Mouse (Mus musculus) bone marrow, adult 2 months (tissue): ENCODE data around the gene Zfp239. TPM values are rescaled to one million over a fixed set of nuclear protein-coding genes. Genes with fewer than 3 reads are reported as not detected.
A peak's percentile ranks its signal among the peaks of the same experiment; 100 is the strongest.

Source experiments
- H3K27ac ChIP-seq: fragments of 200-500 bp; 2 replicates; pipeline ENCODE4 v1.5.1; 2012; ENCODE audit warnings: low read depth, mild to moderate bottlenecking, control low read depth, inconsistent platforms, low read length; ENCODE audit not compliant: control insufficient read depth, poor library complexity, insufficient read depth
- H3K4me1 ChIP-seq: fragments of 200-500 bp; 2 replicates; pipeline ENCODE4 v1.6.1; 2011; ENCODE audit warnings: low read length; ENCODE audit not compliant: control insufficient read depth, insufficient read depth
- H3K4me3 ChIP-seq: fragments of 200-500 bp; replicated peaks from 2 replicates; pipeline ENCODE3; 2011; ENCODE audit warnings: mild to moderate bottlenecking, low read depth, low read length, control low read depth; ENCODE audit not compliant: control insufficient read depth
- CTCF ChIP-seq: fragments of 200-500 bp; IDR thresholded peaks from 2 replicates; pipeline ENCODE4 v1.5.1; 2011; ENCODE audit warnings: low read length, control low read depth; ENCODE audit not compliant: control insufficient read depth, insufficient read depth
- POLR2A ChIP-seq: fragments of 200-500 bp; IDR thresholded peaks from 2 replicates; pipeline ENCODE4 v1.6.1; 2011; ENCODE audit warnings: low read depth, mild to moderate bottlenecking, control low read depth, low read length, borderline replicate concordance; ENCODE audit not compliant: control insufficient read depth
- WGBS: fragments of 180-500 bp; shearing (Covaris S2); methylation state at CpG from one replicate; pipeline ENCODE4 v1.1.7; 2018; 5-methylcytosine and 5-hydroxymethylcytosine counted together
- polyA plus RNA-seq: library from polyadenylated mRNA; stranded (reverse); fragments of >200 nt; gene quantifications from 2 replicates; pipeline ENCODE4 v1.2.4, GENCODE M21; 2011; ENCODE audit warnings: low replicate concordance; ENCODE audit not compliant: missing spikeins, insufficient read depth, insufficient read length

Gene Zfp239
- polyA plus RNA-seq, 1 experiment, result 1.3 TPM

- H3K4me3 ChIP-seq, result no peak overlapping the region
- H3K27ac ChIP-seq, result peak overlapping the region; percentile 90
- TF ChIP-seq POLR2A (no peak), CTCF (no peak)
- WGBS, result 7% methylated on average over 7 of the region's 7 CpGs
- no peaks in the 10 kb centered on the region; the same call in 1 of the 2 replicates for H3K4me1 ChIP-seq
Observed at GRCm38 (mm10) chr6:117881997-117882396, 20.1 kb downstream of the Zfp239 start.

GRCm38 (mm10) chr6:117885943-117886342, 24.0 kb downstream of the Zfp239 start:
- TF ChIP-seq POLR2A, result no peak
- TF ChIP-seq CTCF, result no peak
- Histone ChIP-seq H3K27ac (no peak overlapping the region), H3K4me3 (no peak overlapping the region), H3K4me1 (peaks cover 2% of the 10 kb centered on the region; the same call in 1 of the 2 replicates)
- WGBS, result 78% methylated on average over 2 of the region's 2 CpGs

GRCm38 (mm10) chr6:117888032-117888431, 26.1 kb downstream of the Zfp239 start:
- TF ChIP-seq POLR2A (no peak), CTCF (no peak)
- Histone ChIP-seq H3K4me1 (peaks cover 2% of the 10 kb centered on the region; the same call in 1 of the 2 replicates), H3K27ac (peak overlapping the region; percentile 70), H3K4me3 (peak overlapping the region; percentile 4)
- 9% methylated on average over 1 of the region's 1 CpGs for WGBS

- Histone ChIP-seq H3K4me3 (no peak overlapping the region), H3K4me1 (peaks cover 2% of the 10 kb centered on the region; the same call in 1 of the 2 replicates), H3K27ac (peak overlapping the region; percentile 70)
- 55% methylated on average over 2 of the region's 2 CpGs for WGBS
- no peak for TF ChIP-seq CTCF
- TF ChIP-seq POLR2A, result no peak
Observed at GRCm38 (mm10) chr6:117888642-117889096, 26.8 kb downstream of the Zfp239 start.

GRCm38 (mm10) chr6:117890257-117890656, 28.4 kb downstream of the Zfp239 start:
- peaks cover 2% of the 10 kb centered on the region; the same call in 1 of the 2 replicates for H3K4me1 ChIP-seq

GRCm38 (mm10) chr6:117891369-117892160, 29.7 kb downstream of the Zfp239 start:
- TF ChIP-seq POLR2A (peak; percentile 19; the same call in 1 of the 2 replicates), CTCF (peak; percentile 12; the same call in 1 of the 2 replicates)
- peak overlapping the region; percentile 72 for H3K27ac ChIP-seq
- WGBS, result 12% methylated on average over 14 of the region's 14 CpGs
- H3K4me1 ChIP-seq, result peaks cover 2% of the 10 kb centered on the region; the same call in 1 of the 2 replicates
- peak overlapping the region; percentile 66 for H3K4me3 ChIP-seq

More at GRCm38 (mm10) chr6:117890257-117890656, 28.4 kb downstream of the Zfp239 start:
- peak overlapping the region; percentile 29; the same call in 1 of the 2 replicates for H3K27ac ChIP-seq
- 31% methylated on average over 6 of the region's 6 CpGs for WGBS
- H3K4me3 ChIP-seq, result no peak overlapping the region
- TF ChIP-seq POLR2A, result no peak
- TF ChIP-seq CTCF, result no peak

GRCm38 (mm10) chr6:117892386-117892785, 30.5 kb downstream of the Zfp239 start:
- Histone ChIP-seq H3K4me1 (peaks cover 2% of the 10 kb centered on the region; the same call in 1 of the 2 replicates), H3K27ac (no peak overlapping the region), H3K4me3 (no peak overlapping the region)
- WGBS, result 83% methylated on average over 3 of the region's 3 CpGs
- TF ChIP-seq CTCF, result no peak
- TF ChIP-seq POLR2A, result no peak

GRCm38 (mm10) chr6:117893435-117893834, 31.5 kb downstream of the Zfp239 start:
- Histone ChIP-seq H3K27ac (no peak overlapping the region), H3K4me3 (no peak overlapping the region), H3K4me1 (peaks cover 2% of the 10 kb centered on the region; the same call in 1 of the 2 replicates)
- no peak for TF ChIP-seq CTCF
- TF ChIP-seq POLR2A, result no peak
- 52% methylated on average over 2 of the region's 2 CpGs for WGBS

- 79% methylated on average over 5 of the region's 5 CpGs for WGBS
- H3K27ac ChIP-seq, result no peak overlapping the region
- no peak overlapping the region for H3K4me3 ChIP-seq
- no peak for TF ChIP-seq POLR2A
- no peak for TF ChIP-seq CTCF
- H3K4me1 ChIP-seq, result peaks cover 3% of the 10 kb centered on the region; the same call in 1 of the 2 replicates
Observed at GRCm38 (mm10) chr6:117897800-117898199, 35.9 kb downstream of the Zfp239 start.
